Mouse (Mus musculus) heart, postnatal 0 days (tissue): ENCODE results near the gene Phf24. TPM values are rescaled to one million over a fixed set of nuclear protein-coding genes. Genes with fewer than 3 reads are reported as not detected.

Source experiments
- ATAC-seq: fragments of 200-750 bp; cut with Nextera tagmentation; 2 replicates; pipeline ENCODE4 v1.8.0; 2017; ENCODE audit warnings: low read depth, moderate number of reproducible peaks, moderate library complexity; ENCODE audit not compliant: insufficient read depth
- DNase-seq: peaks from one replicate; pipeline ENCODE4 v3.0.0-alpha.2; 2016; ENCODE audit warnings: low spot score
- H3K27ac ChIP-seq: fragments of 300-500 bp; sonication (generic); 2 replicates; pipeline ENCODE4 v1.5.1; 2014; ENCODE audit warnings: low read depth, mild to moderate bottlenecking
- H3K27me3 ChIP-seq: fragments of 300-500 bp; sonication (generic); 2 replicates; pipeline ENCODE4 v1.6.1; 2014; ENCODE audit warnings: low read length, mixed read lengths; ENCODE audit not compliant: control insufficient read depth, insufficient read depth
- H3K36me3 ChIP-seq: fragments of 300-500 bp; sonication (generic); replicated peaks from 2 replicates; pipeline ENCODE4 v1.6.1; 2014; ENCODE audit warnings: low read length, mixed read lengths; ENCODE audit not compliant: control insufficient read depth, insufficient read depth
- H3K4me1 ChIP-seq: fragments of 300-500 bp; sonication (generic); 2 replicates; pipeline ENCODE4 v1.6.1; 2014; ENCODE audit warnings: antibody characterized with exemption; ENCODE audit not compliant: control insufficient read depth, insufficient read depth
- H3K4me2 ChIP-seq: fragments of 300-500 bp; sonication (generic); 2 replicates; pipeline ENCODE4 v1.6.1; 2014; ENCODE audit warnings: low read depth, mild to moderate bottlenecking, low read length, moderate library complexity
- H3K4me3 ChIP-seq: fragments of 300-500 bp; sonication (generic); 2 replicates; pipeline ENCODE4 v1.5.1; 2014; ENCODE audit warnings: low read depth, low read length
- H3K9ac ChIP-seq: fragments of 300-500 bp; sonication (generic); replicated peaks from 2 replicates; pipeline ENCODE4 v1.6.1; 2014; ENCODE audit warnings: low read depth, low read length, mixed read lengths
- H3K9me3 ChIP-seq: fragments of 300-500 bp; sonication (generic); replicated peaks from 2 replicates; pipeline ENCODE4 v1.6.1; 2016; ENCODE audit warnings: low read length; ENCODE audit not compliant: control insufficient read depth
- CTCF ChIP-seq: IDR thresholded peaks from 2 replicates; pipeline ENCODE4 v1.5.1; 2016; ENCODE audit warnings: antibody characterized with exemption, control low read depth, low read depth
- EP300 ChIP-seq: IDR thresholded peaks from 2 replicates; pipeline ENCODE4 v1.6.1; 2016; ENCODE audit warnings: antibody characterized with exemption, low read depth
- WGBS: fragments of 180-500 bp; shearing (Covaris S2); extraction: QIAGEN DNeasy Blood & Tissue Kit; methylation state at CpG from one replicate; pipeline ENCODE4 v1.1.7; 2014; 5-methylcytosine and 5-hydroxymethylcytosine counted together
- polyA plus RNA-seq: library from polyadenylated mRNA; unstranded; fragments of >200 nt; fragmentation: Nextera tagmentation; extraction: Ambion mirVana; gene quantifications from 2 replicates; pipeline ENCODE4 v1.2.1, GENCODE M21; 2015
- total RNA-seq: library from RNA; depleted of rRNA; stranded (reverse); fragments of >200 nt; gene quantifications from 2 replicates; pipeline ENCODE4 v1.2.3, GENCODE M21; 2014; ENCODE audit warnings: low replicate concordance

Phf24 gene
- total and polyA plus RNA-seq, 2 experiments from 2014 or later: 4.1 to 5.0 TPM

- no peaks in the 10 kb centered on the region for H3K36me3 ChIP-seq
- no peak overlapping the region for H3K4me2 ChIP-seq
- no peak overlapping the region for H3K4me3 ChIP-seq
- peaks cover 31% of the 10 kb centered on the region for H3K27me3 ChIP-seq
- no peak for DNase-seq
- no peak overlapping the region for H3K9ac ChIP-seq
- no peaks in the 10 kb centered on the region for H3K9me3 ChIP-seq
- 29% methylated on average over 10 of the region's 10 CpGs for WGBS
- no peaks in the 10 kb centered on the region for H3K4me1 ChIP-seq
- no peak for ATAC-seq
- TF ChIP-seq CTCF (no peak), EP300 (no peak)
- no peak overlapping the region for H3K27ac ChIP-seq
Measured at GRCm38 (mm10) chr4:42913391-42913790, 3.1 kb upstream of the Phf24 start.

DNA sequence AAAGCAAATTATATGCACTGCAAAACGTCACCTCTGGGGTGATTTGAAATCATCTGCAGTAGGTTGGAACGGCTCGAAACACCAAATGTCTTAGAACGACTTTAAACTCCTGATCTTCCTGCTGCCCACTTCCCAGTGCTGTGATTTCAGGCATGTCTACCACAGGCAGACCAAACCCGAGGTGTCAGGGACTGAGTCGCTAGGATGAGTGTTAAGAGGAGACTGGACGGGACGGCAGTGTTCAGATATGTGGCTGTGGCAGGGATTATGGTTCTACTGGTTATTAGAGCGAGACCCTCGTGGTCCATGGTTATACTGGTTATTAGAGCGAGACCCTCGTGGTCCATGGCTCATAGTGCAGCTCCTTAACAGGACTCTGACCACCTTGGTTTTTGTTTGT is 1.1 kb upstream of the Phf24 start:
- DNase-seq (no peak), ATAC-seq (no peak)
- Histone ChIP-seq H3K27me3 (peaks cover 34% of the 10 kb centered on the region), H3K36me3 (no peaks in the 10 kb centered on the region), H3K9ac (no peak overlapping the region), H3K9me3 (no peaks in the 10 kb centered on the region), H3K4me1 (no peaks in the 10 kb centered on the region), H3K4me2 (no peak overlapping the region), H3K4me3 (no peak overlapping the region), H3K27ac (no peak overlapping the region)
- TF ChIP-seq CTCF (no peak), EP300 (no peak)
- WGBS: 75% methylated on average over 12 of the region's 12 CpGs

- Histone ChIP-seq H3K4me1 (no peaks in the 10 kb centered on the region), H3K36me3 (no peaks in the 10 kb centered on the region), H3K27ac (no peak overlapping the region), H3K4me2 (peak overlapping the region; percentile 93; the same call in 1 of the 2 replicates), H3K4me3 (no peak overlapping the region), H3K9ac (no peak overlapping the region), H3K9me3 (no peaks in the 10 kb centered on the region), H3K27me3 (peaks cover 34% of the 10 kb centered on the region)
- TF ChIP-seq EP300 (no peak), CTCF (no peak)
- WGBS: 72% methylated on average over 1 of the region's 1 CpGs
- DNase-seq (no peak), ATAC-seq (no peak)
Measured at GRCm38 (mm10) chr4:42915966-42916365, 494 bp upstream of the Phf24 start.

DNA sequence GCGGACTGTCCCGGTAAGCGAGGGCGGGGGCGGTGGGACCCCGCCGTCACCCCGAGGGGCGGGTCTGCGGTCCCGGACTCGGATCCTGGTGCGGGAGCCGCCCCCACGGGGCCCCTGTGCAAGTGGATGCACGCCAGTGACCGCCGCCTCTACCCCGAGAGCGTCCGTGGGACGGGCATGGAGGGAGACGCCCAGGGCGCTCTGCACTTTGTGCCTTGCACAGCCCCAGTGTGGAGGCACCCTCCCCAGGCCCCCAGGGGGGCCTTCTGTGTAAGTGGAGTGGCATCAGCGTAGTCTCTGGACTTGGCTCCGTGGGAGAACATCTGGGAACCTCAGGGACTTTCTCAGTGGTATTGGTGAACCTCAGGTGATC is 928 bp downstream of the Phf24 start:
- peak overlapping the region; percentile 73 for H3K9ac ChIP-seq
- no peak for DNase-seq
- TF ChIP-seq EP300 (no peak), CTCF (no peak)
- H3K4me2 ChIP-seq: peak overlapping the region; percentile 93
- H3K36me3 ChIP-seq: no peaks in the 10 kb centered on the region
- H3K4me1 ChIP-seq: no peaks in the 10 kb centered on the region
- 0 out of 2 replicates have a peak overlapping the region, but pooled peaks have one; percentile 39 for H3K27ac ChIP-seq
- peak overlapping the region; percentile 73 for H3K4me3 ChIP-seq
- 3% methylated on average over 23 of the region's 26 CpGs for WGBS
- H3K27me3 ChIP-seq: peaks cover 33% of the 10 kb centered on the region
- no peaks in the 10 kb centered on the region for H3K9me3 ChIP-seq
- peak; percentile 34 for ATAC-seq

- H3K4me2 ChIP-seq: no peak overlapping the region
- H3K27me3 ChIP-seq: peaks cover 12% of the 10 kb centered on the region; the same call in 1 of the 2 replicates
- 71% methylated on average over 9 of the region's 9 CpGs for WGBS
- no peak overlapping the region for H3K27ac ChIP-seq
- no peaks in the 10 kb centered on the region for H3K36me3 ChIP-seq
- no peak for DNase-seq
- H3K4me1 ChIP-seq: no peaks in the 10 kb centered on the region
- ATAC-seq: no peak
- H3K9ac ChIP-seq: no peak overlapping the region
- TF ChIP-seq CTCF: no peak
- no peak for TF ChIP-seq EP300
- no peak overlapping the region for H3K4me3 ChIP-seq
- H3K9me3 ChIP-seq: no peaks in the 10 kb centered on the region
Measured at GRCm38 (mm10) chr4:42920726-42921125, 4.3 kb downstream of the Phf24 start.

- DNase-seq (no peak), ATAC-seq (no peak)
- H3K4me2 ChIP-seq: no peak overlapping the region
- no peak for TF ChIP-seq EP300
- H3K27ac ChIP-seq: no peak overlapping the region
- no peak overlapping the region for H3K9ac ChIP-seq
- no peaks in the 10 kb centered on the region for H3K9me3 ChIP-seq
- H3K4me1 ChIP-seq: no peaks in the 10 kb centered on the region
- no peaks in the 10 kb centered on the region for H3K36me3 ChIP-seq
- 69% methylated on average over 2 of the region's 2 CpGs for WGBS
- no peak overlapping the region for H3K4me3 ChIP-seq
- peaks cover 8% of the 10 kb centered on the region; the same call in 1 of the 2 replicates for H3K27me3 ChIP-seq
Measured at GRCm38 (mm10) chr4:42921536-42921935, 5.1 kb downstream of the Phf24 start.
